Mouse (Mus musculus) embryonic facial prominence, embryonic 13.5 days (tissue): Measurements from ENCODE around the gene Tgfbr3. TPM values are rescaled to one million over a fixed set of nuclear protein-coding genes. Genes with fewer than 3 reads are reported as not detected.

Experiments
- ATAC-seq: fragments of 200-750 bp; cut with Nextera tagmentation; 2 replicates; pipeline ENCODE4 v1.8.0; 2017; ENCODE audit warnings: low read depth; ENCODE audit not compliant: insufficient number of reproducible peaks, insufficient read depth, low FRiP score, low TSS enrichment
- H3K27ac ChIP-seq: fragments of 300-500 bp; sonication (generic); 2 replicates; pipeline ENCODE4 v1.5.1; 2015; ENCODE audit warnings: moderate library complexity, mild to moderate bottlenecking, inconsistent platforms
- H3K27me3 ChIP-seq: fragments of 300-500 bp; sonication (generic); 2 replicates; pipeline ENCODE4 v1.6.1; 2015; ENCODE audit warnings: mild to moderate bottlenecking, inconsistent platforms
- H3K36me3 ChIP-seq: fragments of 300-500 bp; sonication (generic); 2 replicates; pipeline ENCODE4 v1.6.1; 2015; ENCODE audit warnings: mild to moderate bottlenecking, inconsistent platforms
- H3K4me1 ChIP-seq: fragments of 300-500 bp; sonication (generic); 2 replicates; pipeline ENCODE4 v1.6.1; 2015; ENCODE audit warnings: inconsistent platforms
- H3K4me2 ChIP-seq: fragments of 300-500 bp; sonication (generic); 2 replicates; pipeline ENCODE4 v1.6.1; 2015; ENCODE audit warnings: moderate library complexity, mild to moderate bottlenecking, inconsistent platforms
- H3K4me3 ChIP-seq: fragments of 300-500 bp; sonication (generic); 2 replicates; pipeline ENCODE4 v1.5.1; 2015; ENCODE audit warnings: mild to moderate bottlenecking, inconsistent platforms
- H3K9ac ChIP-seq: fragments of 300-500 bp; sonication (generic); 2 replicates; pipeline ENCODE4 v1.6.1; 2015; ENCODE audit warnings: mild to moderate bottlenecking, inconsistent platforms
- H3K9me3 ChIP-seq: fragments of 300-500 bp; sonication (generic); 2 replicates; pipeline ENCODE4 v1.6.1; 2016; ENCODE audit warnings: inconsistent platforms
- WGBS: fragments of 180-500 bp; shearing (Covaris S2); methylation state at CpG from one replicate; pipeline ENCODE4 v1.1.7; 2015; ENCODE audit warnings: mixed read lengths; 5-methylcytosine and 5-hydroxymethylcytosine counted together
- polyA plus RNA-seq: library from polyadenylated mRNA; unstranded; fragments of >200 nt; fragmentation: Nextera tagmentation; extraction: Ambion mirVana; gene quantifications from 2 replicates; pipeline ENCODE4 v1.2.1, GENCODE M21; 2015

The Tgfbr3 gene
- polyA plus RNA-seq, 1 experiment from 2014 or later: 35.9 TPM

- H3K4me3 ChIP-seq: peak overlapping the region; percentile 5
- H3K9me3 ChIP-seq: no peaks in the 10 kb centered on the region
- H3K27ac ChIP-seq: peak overlapping the region; percentile 90
- ATAC-seq: no peak
- no peaks in the 10 kb centered on the region for H3K36me3 ChIP-seq
- H3K4me2 ChIP-seq: peak overlapping the region; percentile 27
- WGBS: 51% methylated on average over 11 of the region's 11 CpGs
- H3K27me3 ChIP-seq: no peaks in the 10 kb centered on the region
- H3K4me1 ChIP-seq: peaks cover 89% of the 10 kb centered on the region
- 0 out of 2 replicates have a peak overlapping the region, but pooled peaks have one; percentile 23 for H3K9ac ChIP-seq
Measured at GRCm38 (mm10) chr5:107166659-107167370, 122.6 kb downstream of the Tgfbr3 start.

- Histone ChIP-seq H3K27ac (no peak overlapping the region), H3K4me1 (peaks cover 87% of the 10 kb centered on the region), H3K27me3 (no peaks in the 10 kb centered on the region), H3K4me2 (no peak overlapping the region), H3K36me3 (no peaks in the 10 kb centered on the region), H3K9ac (no peak overlapping the region), H3K9me3 (no peaks in the 10 kb centered on the region), H3K4me3 (no peak overlapping the region)
- no peak for ATAC-seq
- 82% methylated on average over 7 of the region's 7 CpGs for WGBS
Measured at GRCm38 (mm10) chr5:107165734-107166133, 123.7 kb downstream of the Tgfbr3 start.

DNA sequence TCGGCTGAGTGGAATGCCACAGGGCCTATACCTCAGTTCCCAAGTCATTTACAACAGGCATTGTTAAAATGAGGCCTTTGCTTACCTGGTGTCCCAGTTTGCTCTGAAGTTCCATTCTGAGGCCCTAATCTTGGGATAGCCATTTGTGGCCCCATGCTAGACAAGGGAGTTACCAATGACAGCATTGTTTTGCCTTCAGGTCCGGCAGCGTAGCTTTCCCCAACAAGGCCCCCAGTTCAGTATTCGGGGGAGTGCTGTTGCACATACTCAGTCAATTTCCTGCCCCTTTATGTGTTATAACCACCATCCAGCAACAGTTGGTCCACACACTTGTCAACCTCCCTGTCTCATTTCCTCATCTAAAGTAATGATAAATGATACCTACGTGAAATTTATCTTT, 124.2 kb downstream of the Tgfbr3 start:
- ATAC-seq: no peak
- Histone ChIP-seq H3K9ac (no peak overlapping the region), H3K9me3 (no peaks in the 10 kb centered on the region), H3K4me2 (no peak overlapping the region), H3K4me3 (no peak overlapping the region), H3K27ac (no peak overlapping the region), H3K4me1 (peaks cover 87% of the 10 kb centered on the region), H3K27me3 (no peaks in the 10 kb centered on the region), H3K36me3 (no peaks in the 10 kb centered on the region)
- WGBS: 82% methylated on average over 5 of the region's 5 CpGs

DNA sequence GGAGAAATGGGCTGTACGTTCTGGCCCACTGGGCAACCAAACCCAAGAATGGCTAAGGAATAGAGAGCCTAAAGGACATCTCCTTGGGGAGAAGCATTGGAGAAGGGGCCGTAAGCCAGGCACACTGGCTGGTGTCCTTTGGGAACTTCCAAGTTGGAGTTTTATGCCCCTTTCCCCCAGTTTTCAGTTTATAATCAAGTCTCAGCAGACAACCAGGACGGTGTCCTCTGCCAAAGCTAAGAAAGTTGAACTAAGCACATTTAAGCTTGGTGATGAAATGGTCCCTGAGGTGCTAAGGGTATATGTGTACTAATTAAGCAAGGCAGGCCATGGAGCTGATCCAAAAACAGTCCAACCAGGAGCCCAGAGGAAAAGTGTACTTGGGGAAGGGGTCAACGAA, 124.6 kb downstream of the Tgfbr3 start:
- no peaks in the 10 kb centered on the region for H3K9me3 ChIP-seq
- ATAC-seq: no peak
- H3K4me2 ChIP-seq: no peak overlapping the region
- H3K4me1 ChIP-seq: peaks cover 85% of the 10 kb centered on the region
- H3K27me3 ChIP-seq: no peaks in the 10 kb centered on the region
- 0 out of 2 replicates have a peak overlapping the region, but pooled peaks have one; percentile 63 for H3K27ac ChIP-seq
- no peak overlapping the region for H3K4me3 ChIP-seq
- no peak overlapping the region for H3K9ac ChIP-seq
- no peaks in the 10 kb centered on the region for H3K36me3 ChIP-seq
- WGBS: 80% methylated on average over 4 of the region's 4 CpGs

DNA sequence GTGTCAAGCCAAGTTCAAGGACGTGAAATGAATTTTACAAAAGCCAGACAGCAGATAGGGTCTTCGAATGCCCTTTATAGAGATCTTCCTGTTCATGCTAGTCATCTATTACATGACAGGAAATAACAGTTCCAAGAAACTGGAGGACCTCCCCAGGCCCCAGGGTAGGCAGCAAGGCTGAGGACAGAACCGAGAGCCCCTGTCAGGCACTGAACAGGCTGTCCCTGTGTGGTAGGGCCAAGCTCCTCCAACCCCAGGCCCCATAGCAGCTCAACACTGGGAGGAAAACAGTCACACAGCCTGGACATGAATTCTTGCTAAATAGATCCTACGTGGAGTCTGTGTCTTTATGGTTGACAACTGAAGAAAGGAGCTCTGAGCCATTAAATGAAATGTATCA, 125.3 kb downstream of the Tgfbr3 start:
- no peak for ATAC-seq
- Histone ChIP-seq H3K4me2 (no peak overlapping the region), H3K27me3 (no peaks in the 10 kb centered on the region), H3K27ac (peak overlapping the region; percentile 63; the same call in 1 of the 2 replicates), H3K9me3 (no peaks in the 10 kb centered on the region), H3K4me1 (peaks cover 87% of the 10 kb centered on the region), H3K9ac (no peak overlapping the region), H3K36me3 (no peaks in the 10 kb centered on the region), H3K4me3 (no peak overlapping the region)
- 74% methylated on average over 4 of the region's 4 CpGs for WGBS

DNA sequence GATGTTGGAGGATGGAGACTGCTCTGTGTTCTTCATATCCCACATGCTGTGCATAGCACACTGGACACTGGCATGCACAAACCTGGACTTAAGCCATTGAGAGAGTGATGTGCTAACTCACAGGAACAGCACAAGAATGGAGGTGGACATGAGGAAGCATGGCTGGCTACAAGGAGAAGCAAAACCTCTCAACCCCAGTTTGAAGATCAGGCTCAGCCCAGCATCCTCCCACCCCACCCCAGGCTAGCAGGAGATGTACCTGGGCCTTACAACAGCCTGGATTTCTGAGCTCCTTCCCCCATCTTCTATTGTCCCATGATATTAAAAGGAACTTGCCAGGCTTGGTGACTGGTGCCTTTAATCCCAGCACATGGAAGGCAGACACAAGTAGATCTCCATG, 126.1 kb downstream of the Tgfbr3 start:
- no peaks in the 10 kb centered on the region for H3K9me3 ChIP-seq
- peaks cover 82% of the 10 kb centered on the region for H3K4me1 ChIP-seq
- H3K36me3 ChIP-seq: no peaks in the 10 kb centered on the region
- no peak overlapping the region for H3K4me2 ChIP-seq
- H3K27me3 ChIP-seq: no peaks in the 10 kb centered on the region
- no peak for ATAC-seq
- no peak overlapping the region for H3K9ac ChIP-seq
- H3K4me3 ChIP-seq: no peak overlapping the region
- peak overlapping the region; percentile 63 for H3K27ac ChIP-seq

GRCm38 (mm10) chr5:107162812-107163211, 126.6 kb downstream of the Tgfbr3 start:
- Histone ChIP-seq H3K9me3 (no peaks in the 10 kb centered on the region), H3K9ac (no peak overlapping the region), H3K27me3 (no peaks in the 10 kb centered on the region), H3K4me2 (no peak overlapping the region), H3K4me3 (no peak overlapping the region), H3K4me1 (peaks cover 80% of the 10 kb centered on the region), H3K27ac (peak overlapping the region; percentile 35; the same call in 1 of the 2 replicates), H3K36me3 (no peaks in the 10 kb centered on the region)
- no peak for ATAC-seq
- WGBS: 26% methylated on average over 6 of the region's 6 CpGs

GRCm38 (mm10) chr5:107162319-107162718, 127.1 kb downstream of the Tgfbr3 start:
- 51% methylated on average over 4 of the region's 4 CpGs for WGBS
- no peak for ATAC-seq
- no peak overlapping the region for H3K4me2 ChIP-seq
- H3K4me1 ChIP-seq: peaks cover 80% of the 10 kb centered on the region
- no peaks in the 10 kb centered on the region for H3K36me3 ChIP-seq
- H3K4me3 ChIP-seq: no peak overlapping the region
- H3K9me3 ChIP-seq: no peaks in the 10 kb centered on the region
- H3K27ac ChIP-seq: peak overlapping the region; percentile 35; the same call in 1 of the 2 replicates
- no peak overlapping the region for H3K9ac ChIP-seq
- H3K27me3 ChIP-seq: no peaks in the 10 kb centered on the region

DNA sequence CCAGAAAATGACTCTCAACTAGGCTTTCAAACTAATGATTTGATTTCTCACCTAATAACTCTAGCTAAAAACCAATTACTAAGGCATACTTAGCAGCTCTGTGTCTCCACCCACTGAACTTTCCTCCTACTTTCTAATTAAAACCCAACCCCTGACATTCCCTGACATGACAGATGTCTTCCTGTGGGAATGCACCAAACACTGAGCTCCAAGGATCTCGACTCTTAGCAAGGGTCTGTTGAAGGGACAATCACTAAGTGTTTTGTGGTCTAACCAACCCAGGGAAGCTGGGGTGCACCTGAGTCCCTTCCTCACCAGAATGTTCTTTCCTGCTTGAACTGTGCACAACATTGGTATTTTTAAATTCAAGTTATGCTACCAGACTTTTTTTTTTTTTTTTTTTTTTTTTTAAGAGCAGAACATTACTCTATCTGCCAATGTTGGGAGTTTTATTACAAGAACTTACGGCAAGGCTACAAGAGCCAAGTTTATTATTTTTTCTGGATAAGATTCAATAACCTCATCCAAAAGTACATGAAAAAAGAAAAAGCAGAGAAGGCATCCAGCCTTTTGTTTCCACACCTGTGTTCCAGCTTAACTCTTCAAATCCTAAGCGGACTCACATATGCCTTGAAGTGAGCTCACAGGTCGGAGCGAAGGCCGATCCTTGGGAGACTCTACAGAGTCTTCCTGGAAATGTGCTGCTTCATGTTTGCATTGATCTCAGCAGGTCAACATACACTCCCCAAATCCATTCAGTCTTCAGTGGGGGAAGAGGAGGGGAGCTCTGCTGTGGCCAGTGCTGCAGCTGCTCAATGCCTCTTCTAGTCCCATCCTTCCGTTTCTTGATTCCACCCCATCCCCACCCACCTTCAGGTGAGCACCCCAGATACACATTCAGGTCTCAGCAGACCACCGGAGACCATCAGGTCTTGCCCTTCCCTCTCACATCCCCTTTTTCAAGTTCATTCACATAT, 129.2 kb downstream of the Tgfbr3 start:
- Histone ChIP-seq H3K4me3 (no peak overlapping the region), H3K9ac (no peak overlapping the region), H3K27me3 (no peaks in the 10 kb centered on the region), H3K4me2 (no peak overlapping the region), H3K4me1 (peaks cover 73% of the 10 kb centered on the region), H3K9me3 (no peaks in the 10 kb centered on the region), H3K27ac (peak overlapping the region; percentile 33; the same call in 1 of the 2 replicates), H3K36me3 (no peaks in the 10 kb centered on the region)
- 78% methylated on average over 8 of the region's 8 CpGs for WGBS
- no peak for ATAC-seq

DNA sequence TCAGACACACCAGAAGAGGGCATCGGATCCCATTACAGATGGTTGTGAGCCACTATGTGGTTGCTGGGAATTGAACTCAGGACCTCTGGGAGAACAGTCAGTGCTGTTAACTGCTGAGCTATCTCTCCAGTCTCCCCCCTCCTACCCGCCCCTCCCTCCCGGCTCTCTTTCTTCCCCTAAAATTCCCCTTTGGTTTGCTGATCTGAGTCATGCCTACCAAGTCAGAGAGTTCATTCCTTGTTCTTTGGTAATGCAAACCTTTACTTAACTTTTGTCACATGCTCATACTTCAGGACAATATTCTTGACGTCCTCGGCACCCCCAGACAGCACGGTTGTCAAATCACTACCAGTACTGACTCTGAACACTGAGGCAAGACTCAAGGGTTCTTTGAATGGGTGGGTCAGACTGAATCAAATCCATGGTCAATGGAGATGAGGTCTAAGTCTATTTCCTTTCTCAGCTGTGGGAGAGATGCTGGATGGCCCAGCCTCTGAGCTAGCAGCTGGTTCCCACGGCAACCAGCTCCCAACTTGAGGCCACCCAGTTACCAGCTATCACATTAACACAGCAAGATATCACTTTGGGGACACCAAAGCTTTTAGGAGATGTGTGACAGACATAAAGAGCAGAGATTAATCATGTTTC, 130.8 kb downstream of the Tgfbr3 start:
- H3K36me3 ChIP-seq: peaks cover 9% of the 10 kb centered on the region
- no peak overlapping the region for H3K4me3 ChIP-seq
- ATAC-seq: no peak
- H3K27ac ChIP-seq: no peak overlapping the region
- peaks cover 58% of the 10 kb centered on the region for H3K4me1 ChIP-seq
- H3K27me3 ChIP-seq: no peaks in the 10 kb centered on the region
- no peak overlapping the region for H3K9ac ChIP-seq
- no peaks in the 10 kb centered on the region for H3K9me3 ChIP-seq
- 82% methylated on average over 7 of the region's 7 CpGs for WGBS
- no peak overlapping the region for H3K4me2 ChIP-seq

DNA sequence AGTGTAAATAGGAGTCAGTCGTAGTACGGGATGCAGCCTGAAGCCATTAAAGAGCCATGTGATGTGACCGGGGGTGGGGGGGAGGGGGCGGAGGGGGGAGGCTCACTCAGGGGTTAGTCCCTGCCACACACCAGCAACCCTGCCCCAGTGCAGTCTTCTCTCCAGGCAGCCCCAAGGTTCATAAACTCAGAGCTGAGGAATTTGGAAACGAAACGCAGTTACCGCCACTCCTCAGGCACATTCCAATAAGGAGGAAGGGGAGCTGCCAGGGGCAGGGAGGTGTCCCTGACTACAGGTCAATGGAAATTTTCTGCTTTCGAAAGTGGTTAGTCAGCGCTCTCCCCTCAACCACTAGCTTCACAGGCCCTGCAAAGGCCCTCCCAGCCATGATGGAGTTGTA, 132.0 kb downstream of the Tgfbr3 start:
- H3K27ac ChIP-seq: peak overlapping the region; percentile 63
- H3K9ac ChIP-seq: no peak overlapping the region
- no peaks in the 10 kb centered on the region for H3K27me3 ChIP-seq
- peak; percentile 66 for ATAC-seq
- peak overlapping the region; percentile 24 for H3K4me2 ChIP-seq
- no peak overlapping the region for H3K4me3 ChIP-seq
- 22% methylated on average over 9 of the region's 9 CpGs for WGBS
- peaks cover 49% of the 10 kb centered on the region for H3K4me1 ChIP-seq
- no peaks in the 10 kb centered on the region for H3K9me3 ChIP-seq
- peaks cover 14% of the 10 kb centered on the region for H3K36me3 ChIP-seq
